Mouse (Mus musculus) cerebellum, postnatal 36 days (tissue): Measurements from ENCODE around the gene 4930562C15Rik.
"Not testable (repeated sequence)": the region's sequence is repeated elsewhere in the genome, so short reads cannot be mapped to it uniquely, and the experiment has no call there.

Experiments
- DNase-seq, 2 experiments: peaks; one replicate each; pipeline ENCODE4 v3.0.0; 2021 to 2022; ENCODE audit warnings: mixed read lengths in 2 of 2

4930562C15Rik gene

DNA sequence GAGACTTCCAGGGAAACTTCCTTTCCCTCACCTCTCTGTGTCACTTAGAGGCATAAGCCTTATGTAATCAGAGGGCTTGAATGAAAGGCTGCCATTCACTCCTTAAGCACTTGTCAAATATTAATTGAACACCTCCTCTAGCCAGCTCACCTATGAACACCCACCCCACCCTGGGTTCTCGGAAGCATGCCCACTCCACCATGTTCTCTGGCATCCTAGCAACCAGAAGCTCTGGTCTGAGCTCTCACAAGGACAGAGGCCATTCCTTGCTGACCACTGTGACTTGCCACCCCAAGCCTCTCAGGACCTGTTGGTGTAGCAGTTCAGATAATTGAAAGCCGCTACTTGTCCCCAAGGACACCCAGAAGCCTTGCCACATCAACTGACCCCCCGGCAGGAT, at the start of gene 4930562C15Rik:
4930562C15Rik (plus strand) TSS at position 226 of the 400 bp plus-strand sequence.
- no peak for DNase-seq

DNA sequence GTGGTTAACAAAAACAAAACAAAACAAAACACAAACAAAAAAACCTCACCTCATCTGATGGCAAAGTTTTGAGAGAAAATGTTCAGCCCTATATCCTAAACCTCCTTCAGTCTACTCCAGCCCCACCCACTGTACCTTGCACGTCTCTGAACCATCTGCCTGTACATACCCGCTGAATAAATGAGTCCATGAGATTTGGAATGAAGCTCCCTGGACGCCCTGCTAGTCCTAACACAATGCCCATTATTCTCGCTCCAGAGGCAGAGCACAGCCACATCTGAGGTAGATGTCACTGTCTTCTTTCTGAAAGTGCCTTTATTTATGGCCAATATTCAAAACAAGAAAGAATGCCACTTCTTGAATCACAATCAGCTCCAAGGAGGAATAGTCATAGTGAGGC, 49.5 kb upstream of the 4930562C15Rik start:
- DNase-seq: no peak

DNA sequence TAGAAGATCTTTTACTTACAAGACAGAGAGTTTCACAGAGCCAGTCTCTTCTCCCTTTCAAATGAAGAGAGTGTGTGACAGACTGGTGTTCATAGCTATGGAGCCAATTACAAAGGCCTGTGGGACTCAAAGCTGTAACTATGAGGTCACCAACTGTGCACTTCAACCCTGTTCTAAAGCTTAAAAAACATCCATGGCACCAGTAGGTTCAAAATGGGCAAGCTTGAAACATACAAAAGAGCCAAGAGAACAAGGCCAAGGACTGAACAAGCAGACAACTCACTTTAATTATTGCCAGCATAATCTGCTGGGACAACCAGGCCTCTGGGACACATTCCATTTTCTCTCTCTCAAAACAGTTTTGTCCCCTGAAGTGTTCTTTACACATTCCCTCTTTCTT, 47.0 kb upstream of the 4930562C15Rik start:
- no peak for DNase-seq

DNA sequence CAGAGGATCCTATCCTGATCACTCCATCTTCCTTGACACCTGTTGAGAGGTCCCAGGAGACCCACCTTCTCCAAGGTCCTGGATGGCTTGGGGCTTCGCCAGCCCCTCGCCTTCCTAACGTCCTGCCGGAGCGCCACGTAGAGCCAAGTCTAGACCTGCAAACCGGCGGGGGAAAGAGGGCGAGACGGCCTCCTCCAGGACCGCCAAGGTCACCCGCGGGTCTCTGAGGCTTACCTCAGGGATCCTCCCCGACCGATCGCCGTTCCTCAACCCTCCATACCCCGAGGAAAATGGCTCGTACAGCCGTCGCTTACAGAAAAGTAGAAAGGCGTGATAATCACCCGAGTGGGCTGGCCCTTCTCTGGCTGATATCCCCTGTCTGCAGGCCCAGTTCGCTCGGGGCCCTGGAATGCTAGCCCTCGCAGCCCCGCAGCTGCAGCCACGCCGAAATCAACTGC, 45.9 kb upstream of the 4930562C15Rik start:
- DNase-seq: peak in 1 of 2 experiments; percentile 31

DNA sequence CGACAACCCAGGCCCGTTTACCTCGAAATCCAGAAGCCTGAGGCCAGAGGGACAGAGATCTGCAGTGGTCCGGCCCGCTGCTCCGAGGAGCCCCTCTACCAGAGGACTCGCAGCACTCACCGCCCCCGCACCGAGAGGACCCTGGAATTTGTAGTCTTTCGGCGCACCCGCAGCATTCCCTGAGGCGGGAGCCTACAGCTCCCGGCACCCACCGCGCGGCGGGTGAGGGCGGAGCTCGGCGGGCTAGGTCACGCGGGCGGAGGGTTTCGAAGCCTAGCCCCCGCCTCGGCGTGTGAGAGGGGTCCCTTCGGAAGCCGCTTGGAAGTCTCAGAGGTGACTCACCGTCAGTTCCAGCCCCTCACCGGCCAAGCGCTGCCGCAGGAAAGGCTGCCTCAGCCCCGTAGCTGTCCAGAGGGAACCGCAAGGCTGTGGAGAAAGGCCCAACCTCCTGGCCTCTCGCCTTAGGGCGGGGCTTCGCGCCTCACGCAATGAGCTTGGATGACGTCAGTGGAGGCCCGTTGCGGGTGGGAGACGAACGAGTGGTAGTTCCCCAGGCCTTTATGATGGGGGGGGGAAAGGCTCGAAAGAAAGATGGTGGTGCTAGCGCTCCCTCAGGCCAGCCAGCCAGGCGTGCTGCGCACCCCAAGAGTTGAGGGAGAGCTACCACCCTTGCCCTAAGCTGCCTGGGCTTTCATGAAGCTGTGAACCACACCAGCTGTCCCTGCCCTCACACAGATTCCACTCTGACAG, 45.2 kb upstream of the 4930562C15Rik start, which contains the start of gene Cdip1:
Cdip1 (minus strand) TSS at position 483 of the 750 bp plus-strand sequence.
- peak; percentile 94 to 96 for DNase-seq

DNA sequence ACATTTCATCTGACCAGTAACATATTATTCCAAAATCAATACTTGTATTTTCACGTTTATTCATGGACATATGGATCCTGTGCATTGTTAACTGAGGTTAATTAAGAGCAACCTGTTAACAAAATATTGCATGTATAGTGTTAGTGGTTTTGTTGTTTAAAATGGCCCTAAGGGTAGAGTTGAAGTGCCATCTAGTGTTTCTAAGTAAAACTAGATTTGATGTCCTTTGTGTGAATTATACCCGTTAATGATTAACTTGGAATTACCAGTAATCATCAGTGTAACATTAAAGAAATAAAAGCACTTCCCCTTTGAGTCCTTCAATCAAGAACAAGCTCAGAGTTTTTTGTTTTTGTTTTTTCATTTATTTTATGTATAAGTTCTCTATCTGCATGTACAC, 43.9 kb upstream of the 4930562C15Rik start:
- no peak for DNase-seq

DNA sequence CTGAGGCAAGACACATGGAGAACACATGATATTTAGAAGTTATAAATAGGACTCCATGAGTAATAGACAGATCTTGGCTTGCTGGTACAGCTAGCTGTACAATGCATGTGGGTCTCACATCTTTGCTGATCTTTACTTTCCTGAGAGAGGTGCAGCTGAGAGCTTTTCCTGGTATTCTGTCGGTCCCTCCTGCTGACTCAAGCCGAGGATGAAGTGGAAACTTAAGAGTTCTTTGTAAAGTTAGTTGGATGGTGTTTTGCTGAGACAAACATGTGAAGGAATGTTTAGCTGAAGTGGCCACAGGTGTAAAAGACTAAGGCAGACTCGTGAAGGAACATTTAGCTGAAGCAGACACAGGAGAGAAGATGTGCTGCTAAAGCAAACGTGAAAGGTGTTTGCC, 38.6 kb upstream of the 4930562C15Rik start:
- DNase-seq: no peak

DNA sequence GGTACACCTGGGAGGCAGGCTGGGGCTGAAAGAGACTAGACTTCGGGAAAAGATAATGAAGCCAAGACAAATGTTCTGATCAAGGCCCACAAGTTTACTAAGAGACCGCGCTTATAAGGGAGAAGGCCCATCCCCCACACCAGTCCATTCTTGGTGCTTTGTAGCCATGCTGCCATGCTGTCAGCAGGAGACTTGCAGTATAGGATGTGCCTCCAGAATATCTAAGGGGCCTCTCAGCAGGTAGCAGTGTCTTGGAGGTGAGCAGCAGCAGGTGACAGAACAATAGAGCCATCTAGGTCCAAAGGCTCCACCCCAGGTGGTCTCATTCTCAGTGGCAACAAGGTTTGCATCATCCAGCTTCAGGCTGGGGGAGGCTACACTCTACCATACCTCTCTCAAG, 16.9 kb upstream of the 4930562C15Rik start:
- DNase-seq: no peak

DNA sequence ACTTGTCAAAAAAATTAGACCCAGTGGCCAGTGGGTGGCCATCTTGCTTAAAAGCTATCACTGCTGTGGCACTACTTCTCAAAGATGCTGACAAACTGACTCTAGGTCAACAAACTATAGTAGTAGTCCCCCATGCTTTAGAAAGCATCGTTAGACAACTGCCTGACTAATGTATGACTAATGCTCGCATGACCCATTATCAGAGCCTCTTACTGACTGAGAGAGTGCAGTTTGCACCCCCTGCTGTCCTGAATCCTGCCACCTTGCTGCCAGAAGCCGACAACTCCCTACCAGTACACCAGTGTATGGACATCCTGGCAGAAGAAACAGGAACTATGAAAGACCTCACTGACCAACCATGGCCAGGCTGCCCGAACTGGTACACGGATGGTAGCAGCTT, 10.8 kb upstream of the 4930562C15Rik start:
- not testable (repeated sequence) for DNase-seq

DNA sequence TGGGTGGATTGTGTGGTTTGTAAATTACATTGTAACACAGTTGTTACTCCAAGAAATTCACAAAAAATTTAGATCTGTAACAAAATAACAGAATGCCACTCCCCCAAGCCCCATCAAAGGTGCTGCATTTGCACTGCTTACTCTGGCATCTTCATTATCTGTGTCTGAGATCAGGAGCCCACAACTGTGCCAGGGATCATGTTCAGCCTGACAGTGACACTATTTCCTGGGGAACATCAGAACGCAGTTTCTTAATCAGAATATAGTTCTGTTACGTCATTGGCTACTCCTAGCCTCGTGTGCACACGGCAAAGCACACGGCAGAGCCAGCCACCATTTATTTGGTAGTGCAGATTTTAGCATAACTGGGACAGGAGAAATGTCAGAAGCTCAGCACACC, 7.6 kb upstream of the 4930562C15Rik start:
- DNase-seq: no peak

DNA sequence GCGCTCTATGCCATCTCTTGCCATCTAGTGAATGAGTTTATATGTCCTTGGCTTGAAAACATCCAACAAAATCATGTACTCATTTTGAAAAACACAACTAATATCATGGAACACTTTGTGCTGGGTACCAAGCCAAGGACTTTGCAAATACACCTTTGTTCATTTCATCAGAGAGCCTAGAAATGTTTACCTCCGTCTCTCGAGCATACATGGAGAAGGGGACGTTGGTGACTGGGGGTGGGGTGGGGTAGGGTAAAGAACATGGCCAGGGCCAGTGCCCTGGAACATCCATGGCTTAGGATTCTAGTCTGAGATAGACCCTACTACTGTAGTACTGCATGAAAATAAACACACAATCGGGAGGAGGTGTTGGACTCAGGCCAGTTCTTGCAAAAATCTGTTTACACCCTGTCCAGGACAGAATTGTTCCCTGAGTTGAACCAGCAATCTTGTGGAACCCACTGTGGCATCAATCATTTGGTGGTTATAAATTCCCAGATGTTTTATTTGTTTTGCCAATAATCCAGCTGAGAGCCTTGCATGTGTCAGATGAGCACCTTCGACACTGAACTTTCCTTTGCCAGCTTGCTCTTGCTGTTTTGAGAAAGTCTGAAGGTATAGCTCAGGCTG, 5.8 kb upstream of the 4930562C15Rik start:
- DNase-seq: no peak

DNA sequence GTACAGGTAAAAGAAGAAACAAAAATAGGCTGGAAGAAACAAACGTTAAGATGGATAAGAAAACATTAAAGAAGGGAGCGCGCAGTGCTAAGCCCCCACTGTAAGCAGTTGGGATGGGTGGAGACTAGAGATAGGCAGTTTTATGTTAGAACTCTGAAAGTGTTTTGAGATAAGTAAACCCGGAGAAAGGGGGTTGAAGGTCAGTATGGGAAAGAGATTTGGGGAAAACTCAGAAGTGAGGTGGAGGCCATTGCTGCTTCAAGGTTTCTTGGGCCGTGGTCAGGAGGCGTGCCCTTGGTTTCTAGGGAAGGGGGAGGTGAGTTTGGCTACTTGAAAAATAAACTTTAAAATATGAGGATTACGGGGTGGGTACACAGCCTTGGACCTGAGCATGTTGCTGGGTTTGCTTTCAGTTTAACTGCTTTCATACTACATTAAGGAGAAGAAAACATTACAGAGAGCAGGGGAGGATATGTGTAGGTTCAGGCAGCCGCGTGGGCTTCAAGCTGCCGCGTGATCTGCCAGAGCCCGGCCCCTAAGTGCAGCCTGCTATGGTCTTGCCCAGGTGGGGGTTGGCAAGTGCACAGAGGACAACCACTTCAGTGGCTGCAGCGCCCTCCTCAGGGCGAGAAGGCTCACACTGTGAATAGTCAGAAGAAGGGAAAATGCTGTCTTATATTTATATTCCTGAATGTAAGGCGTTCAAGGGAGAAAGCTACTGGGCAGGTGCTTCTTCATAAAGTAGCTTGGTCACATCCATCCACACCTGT, 3.4 kb upstream of the 4930562C15Rik start:
- no peak for DNase-seq

DNA sequence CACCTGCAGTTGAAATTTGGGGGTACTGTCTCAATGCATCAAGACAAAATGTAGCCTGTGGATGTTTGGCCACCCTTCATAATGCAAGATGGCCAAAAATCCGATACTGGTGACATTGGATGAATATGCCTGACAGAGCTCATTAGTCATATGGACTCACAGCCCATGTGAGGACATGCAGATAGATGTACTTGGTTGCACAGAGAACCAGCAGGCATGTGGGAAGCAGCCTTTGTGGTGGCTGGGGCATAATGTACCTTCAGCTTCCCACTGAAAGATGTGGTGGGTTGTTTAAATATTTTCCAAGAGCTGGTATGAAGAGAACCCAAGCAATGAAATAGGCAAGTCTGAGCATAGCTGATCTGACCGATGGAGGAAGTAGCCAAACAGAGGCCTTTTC, 1.4 kb upstream of the 4930562C15Rik start:
- no peak for DNase-seq

DNA sequence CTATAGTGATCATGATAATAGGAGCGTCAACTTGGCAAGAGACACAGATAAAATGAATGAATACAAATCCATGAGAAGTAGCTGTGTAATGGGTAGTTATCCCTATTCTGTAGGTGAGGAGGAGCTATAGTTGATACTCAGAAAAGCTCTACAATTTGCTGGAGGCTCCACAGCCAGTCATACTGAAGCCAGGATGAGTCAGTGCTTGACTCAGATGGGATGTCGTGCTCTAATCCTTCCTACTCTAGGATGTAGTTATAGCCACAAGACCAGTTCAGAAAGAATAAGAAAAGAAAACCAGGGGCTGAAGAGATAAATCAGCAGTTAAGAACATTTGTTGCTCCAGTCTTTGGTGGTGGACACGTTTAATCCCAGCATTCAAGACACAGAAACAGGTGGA, 2.4 kb downstream of the 4930562C15Rik start:
- no peak for DNase-seq

DNA sequence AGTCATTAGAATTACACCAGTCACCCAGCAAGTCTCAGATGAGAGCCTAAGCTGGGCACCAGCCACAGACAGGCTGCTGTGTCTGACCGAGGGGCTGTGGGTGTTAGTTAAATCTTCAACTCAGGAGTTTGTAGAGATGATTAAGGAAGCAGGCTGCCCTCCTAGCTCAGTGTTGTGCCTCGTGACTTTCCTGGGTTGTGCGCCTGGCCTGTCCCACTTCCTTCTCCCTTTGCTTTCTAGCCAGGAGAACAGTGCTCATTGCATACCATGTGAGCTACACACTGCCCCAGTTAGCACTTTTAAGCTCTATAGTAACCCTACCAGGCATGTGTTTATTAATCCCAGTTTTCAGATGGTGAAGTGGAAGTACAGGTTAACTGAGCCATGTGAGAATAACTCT, 4.3 kb downstream of the 4930562C15Rik start:
- no peak for DNase-seq

DNA sequence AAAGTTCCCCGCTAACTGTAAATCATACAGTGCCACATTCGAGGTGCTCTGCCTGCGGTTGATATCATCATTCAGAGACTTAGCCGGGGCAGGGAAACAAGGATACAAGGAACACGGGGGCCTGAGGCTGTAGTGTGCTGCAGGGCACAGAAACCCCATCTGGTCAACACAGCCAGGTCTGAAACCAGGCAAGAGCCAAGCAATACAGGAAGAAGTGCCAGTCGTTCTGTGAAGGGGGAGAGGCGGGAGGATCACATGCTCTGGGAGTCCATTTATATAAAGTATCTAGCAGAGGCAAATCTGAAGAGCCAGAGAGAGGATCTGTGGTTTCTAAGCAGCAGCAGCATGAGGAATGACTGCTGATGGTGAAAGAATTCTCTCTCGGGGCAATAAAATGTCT, 5.0 kb downstream of the 4930562C15Rik start:
- no peak for DNase-seq

DNA sequence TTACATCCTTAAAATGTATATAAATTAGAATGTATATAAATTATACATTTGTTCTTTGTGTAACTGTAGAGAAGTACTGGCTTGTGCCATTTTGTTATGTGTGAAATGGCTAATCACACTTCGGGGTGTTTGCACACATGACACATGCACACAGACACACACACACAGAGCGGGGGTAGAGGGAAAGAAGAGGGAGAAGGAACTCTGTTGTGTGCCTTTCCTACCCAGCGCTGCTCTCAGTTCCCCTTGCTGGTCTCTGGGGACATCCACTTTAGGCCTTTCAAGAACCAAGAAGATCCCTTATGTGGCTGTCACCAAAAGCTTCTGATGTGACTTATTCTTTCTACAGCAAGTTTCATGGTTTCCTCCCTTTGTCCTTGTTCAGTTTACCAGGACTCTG, 11.8 kb downstream of the 4930562C15Rik start:
- no peak for DNase-seq

DNA sequence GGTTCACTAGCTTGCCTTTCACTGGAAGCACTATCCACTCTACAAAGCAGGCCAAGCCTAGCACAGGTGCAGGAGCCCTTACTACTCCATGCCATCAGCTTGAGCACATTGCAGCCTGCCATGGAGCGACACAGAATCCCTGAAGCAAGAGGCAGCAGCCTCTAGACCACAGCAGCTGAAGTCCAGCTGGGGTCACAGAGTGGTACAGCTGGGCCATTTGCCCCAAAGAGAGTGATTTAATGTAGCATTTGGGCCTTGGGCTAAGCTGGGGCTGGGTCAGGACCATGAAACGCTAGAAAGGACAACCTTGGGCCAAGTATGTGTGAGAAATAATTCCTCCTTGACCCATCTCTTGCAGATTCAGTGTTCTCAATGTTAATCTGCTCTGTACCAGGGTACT, 12.9 kb downstream of the 4930562C15Rik start:
- no peak for DNase-seq

DNA sequence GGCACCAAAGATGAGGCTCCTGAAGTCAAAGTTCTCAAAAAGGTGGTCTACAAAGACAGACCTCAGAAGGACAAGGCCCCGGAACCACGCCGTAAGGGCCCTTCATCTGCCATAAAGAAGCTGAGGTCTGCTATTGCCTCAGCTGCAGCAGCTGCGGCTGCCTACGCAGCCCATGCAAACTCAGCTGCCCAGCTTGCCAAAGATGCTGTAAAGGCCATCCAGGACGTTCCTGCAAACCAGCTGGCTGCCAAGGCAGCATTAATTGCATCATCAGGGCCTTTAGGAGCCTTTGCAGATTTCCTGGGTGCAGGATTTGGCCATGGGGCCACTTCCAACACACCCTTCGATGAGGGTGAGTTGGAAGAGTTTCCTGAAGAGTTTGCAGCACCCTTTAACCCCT, 15.1 kb downstream of the 4930562C15Rik start:
- DNase-seq: no peak

DNA sequence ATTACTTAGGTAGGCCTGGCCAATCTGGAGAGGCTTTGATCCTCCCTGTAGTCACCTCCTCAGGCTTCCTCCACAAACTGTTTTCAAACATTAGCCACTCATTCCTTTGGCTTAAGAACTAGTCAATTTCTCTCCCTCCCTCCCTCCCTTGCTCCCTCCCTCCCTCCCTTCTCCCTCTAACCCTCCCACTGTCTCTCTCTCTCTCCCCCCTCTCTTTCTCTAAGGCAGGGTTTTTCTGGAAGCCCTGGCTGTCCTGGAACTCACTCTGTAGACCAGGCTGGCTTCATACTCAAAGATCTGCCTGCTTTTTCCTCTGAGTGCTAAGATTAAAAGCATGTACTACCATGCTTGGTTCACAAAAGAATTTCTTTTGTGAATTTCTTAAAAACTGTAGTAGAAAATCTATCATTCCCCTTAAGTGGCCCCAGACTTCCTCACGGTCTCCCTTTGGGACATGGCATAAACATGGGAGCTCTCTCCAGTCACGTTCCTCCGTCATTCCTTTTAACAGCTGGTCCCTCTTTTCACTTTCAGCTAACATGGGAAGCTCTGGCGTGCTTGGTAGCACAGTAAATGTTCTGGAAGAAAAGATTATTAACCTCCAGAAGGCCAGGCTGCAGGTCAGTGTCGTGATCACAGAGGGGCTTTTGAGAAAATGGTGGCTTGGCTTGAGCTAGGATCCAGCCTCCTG, 15.9 kb downstream of the 4930562C15Rik start:
- DNase-seq: no peak

DNA sequence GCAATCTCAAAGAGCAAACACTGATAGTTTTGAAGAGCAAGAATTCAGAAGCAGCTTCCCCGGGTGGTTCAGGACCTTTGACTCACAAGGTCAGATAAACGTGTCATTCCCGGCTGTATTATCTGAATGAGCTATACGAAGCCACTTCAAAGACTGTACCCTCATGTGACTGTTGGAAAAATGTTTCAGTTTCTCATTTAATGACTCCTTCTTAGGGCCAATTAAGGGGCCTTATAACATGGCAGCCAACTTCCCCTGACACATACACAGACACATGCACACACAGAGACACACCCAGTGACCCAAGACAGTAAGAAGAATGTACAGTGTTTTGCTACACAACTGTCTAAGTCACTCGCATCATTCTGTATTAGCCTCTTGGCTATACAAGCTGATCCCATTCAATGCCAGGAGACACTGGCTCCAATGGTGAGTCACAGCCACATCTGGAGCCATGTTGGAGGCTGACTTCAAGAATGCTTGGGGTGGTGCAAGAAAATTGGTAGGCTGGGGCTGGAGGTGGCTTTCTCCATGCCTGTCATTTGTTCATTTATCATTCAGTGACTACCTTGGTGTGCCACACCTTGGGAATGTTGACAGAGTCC, 19.9 kb downstream of the 4930562C15Rik start:
- DNase-seq: no peak

DNA sequence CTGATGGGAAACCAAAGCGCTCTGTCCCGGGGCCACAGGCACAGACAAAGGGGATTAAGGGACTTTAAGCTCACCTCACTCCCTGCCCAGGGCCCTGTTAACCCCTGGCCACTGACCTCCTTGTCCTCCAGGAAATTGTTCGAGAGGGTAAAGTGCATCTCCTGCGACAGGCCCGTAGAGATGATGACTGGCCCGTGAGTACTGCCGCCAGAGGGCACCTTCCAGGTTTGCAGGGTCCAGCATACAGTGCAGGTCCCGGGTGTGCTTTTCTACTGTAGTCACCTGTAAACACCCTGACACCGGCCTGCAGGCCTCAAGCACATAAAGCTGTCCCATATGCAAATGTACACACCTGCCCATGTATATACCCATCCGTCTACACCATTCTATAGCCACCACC, 26.2 kb downstream of the 4930562C15Rik start:
- peak in 1 of 2 experiments; percentile 23 for DNase-seq
